Mouse (Mus musculus): ENCODE data around the gene Etv4. TPM values are rescaled to one million over a fixed set of nuclear protein-coding genes. Genes with fewer than 3 reads are reported as not detected.

Gene Etv4
- polyA plus RNA-seq, 1 experiment from 2014 or later = 1.9 TPM

- Histone ChIP-seq H3K4me3 (ENCODE audit: low read depth, low read length) (no peak overlapping the region), H3K36me3 (ENCODE audit: control insufficient read depth, insufficient read depth) (peaks cover 40% of the 10 kb centered on the region), H3K9me3 (ENCODE audit: control insufficient read depth) (no peaks in the 10 kb centered on the region), H3K27me3 (replicated peaks; ENCODE audit: control insufficient read depth, insufficient read depth, low read length) (no peaks in the 10 kb centered on the region), H3K4me1 (replicated peaks; ENCODE audit: control insufficient read depth, insufficient read depth, low read length) (peaks cover 5% of the 10 kb centered on the region; the same call in 1 of the 2 replicates), H3K4me2 (replicated peaks; ENCODE audit: low read depth) (no peak overlapping the region), H3K9ac (ENCODE audit: low read depth, low read length) (no peak overlapping the region), H3K27ac (ENCODE audit: low read depth, low read length) (no peak overlapping the region)
- no peak for ATAC-seq
- no peak for TF ChIP-seq CTCF (IDR thresholded peaks at IDR 0.05; ENCODE audit: low read depth)
- WGBS = 94% methylated on average over 12 of the region's 12 CpGs
Observed at GRCm38 (mm10) chr11:101770266-101770665, 14.9 kb downstream of the Etv4 start.

GRCm38 (mm10) chr11:101768721-101769120 is 16.4 kb downstream of the Etv4 start:
- no peak for ATAC-seq
- Histone ChIP-seq H3K27me3 (replicated peaks; ENCODE audit: control insufficient read depth, insufficient read depth, low read length) (no peaks in the 10 kb centered on the region), H3K9me3 (ENCODE audit: control insufficient read depth) (no peaks in the 10 kb centered on the region), H3K4me3 (ENCODE audit: low read depth, low read length) (no peak overlapping the region), H3K9ac (ENCODE audit: low read depth, low read length) (no peak overlapping the region), H3K27ac (ENCODE audit: low read depth, low read length) (no peak overlapping the region), H3K36me3 (ENCODE audit: control insufficient read depth, insufficient read depth) (peaks cover 55% of the 10 kb centered on the region), H3K4me1 (replicated peaks; ENCODE audit: control insufficient read depth, insufficient read depth, low read length) (peaks cover 5% of the 10 kb centered on the region; the same call in 1 of the 2 replicates), H3K4me2 (replicated peaks; ENCODE audit: low read depth) (no peak overlapping the region)
- 89% methylated on average over 6 of the region's 6 CpGs for WGBS
- no peak for TF ChIP-seq CTCF (IDR thresholded peaks at IDR 0.05; ENCODE audit: low read depth)

- peaks cover 61% of the 10 kb centered on the region for H3K36me3 ChIP-seq (ENCODE audit: control insufficient read depth, insufficient read depth)
- H3K27ac ChIP-seq (ENCODE audit: low read depth, low read length) = no peak overlapping the region
- 79% methylated on average over 5 of the region's 5 CpGs for WGBS
- ATAC-seq = no peak
- H3K9ac ChIP-seq (ENCODE audit: low read depth, low read length) = no peak overlapping the region
- no peaks in the 10 kb centered on the region for H3K27me3 ChIP-seq (replicated peaks; ENCODE audit: control insufficient read depth, insufficient read depth, low read length)
- no peaks in the 10 kb centered on the region for H3K4me1 ChIP-seq (replicated peaks; ENCODE audit: control insufficient read depth, insufficient read depth, low read length)
- no peak overlapping the region for H3K4me3 ChIP-seq (ENCODE audit: low read depth, low read length)
- no peak overlapping the region for H3K4me2 ChIP-seq (replicated peaks; ENCODE audit: low read depth)
- H3K9me3 ChIP-seq (ENCODE audit: control insufficient read depth) = no peaks in the 10 kb centered on the region
- no peak for TF ChIP-seq CTCF (IDR thresholded peaks at IDR 0.05; ENCODE audit: low read depth)
Observed at GRCm38 (mm10) chr11:101767326-101767725, 17.8 kb downstream of the Etv4 start.

- H3K36me3 ChIP-seq (ENCODE audit: control insufficient read depth, insufficient read depth) = peaks cover 87% of the 10 kb centered on the region
- H3K4me2 ChIP-seq (replicated peaks; ENCODE audit: low read depth) = no peak overlapping the region
- no peak overlapping the region for H3K9ac ChIP-seq (ENCODE audit: low read depth, low read length)
- 93% methylated on average over 8 of the region's 8 CpGs for WGBS
- no peak overlapping the region for H3K27ac ChIP-seq (ENCODE audit: low read depth, low read length)
- H3K4me1 ChIP-seq (replicated peaks; ENCODE audit: control insufficient read depth, insufficient read depth, low read length) = no peaks in the 10 kb centered on the region
- no peak for ATAC-seq
- H3K27me3 ChIP-seq (replicated peaks; ENCODE audit: control insufficient read depth, insufficient read depth, low read length) = no peaks in the 10 kb centered on the region
- no peak overlapping the region for H3K4me3 ChIP-seq (ENCODE audit: low read depth, low read length)
- no peaks in the 10 kb centered on the region for H3K9me3 ChIP-seq (ENCODE audit: control insufficient read depth)
- no peak for TF ChIP-seq CTCF (IDR thresholded peaks at IDR 0.05; ENCODE audit: low read depth)
Observed at GRCm38 (mm10) chr11:101764546-101764945, 20.6 kb downstream of the Etv4 start.

GRCm38 (mm10) chr11:101763723-101764122 is 21.4 kb downstream of the Etv4 start:
- Histone ChIP-seq H3K4me1 (replicated peaks; ENCODE audit: control insufficient read depth, insufficient read depth, low read length) (no peaks in the 10 kb centered on the region), H3K36me3 (ENCODE audit: control insufficient read depth, insufficient read depth) (peaks cover 90% of the 10 kb centered on the region), H3K27me3 (replicated peaks; ENCODE audit: control insufficient read depth, insufficient read depth, low read length) (no peaks in the 10 kb centered on the region), H3K4me3 (ENCODE audit: low read depth, low read length) (no peak overlapping the region), H3K4me2 (replicated peaks; ENCODE audit: low read depth) (no peak overlapping the region), H3K9ac (ENCODE audit: low read depth, low read length) (no peak overlapping the region), H3K27ac (ENCODE audit: low read depth, low read length) (no peak overlapping the region), H3K9me3 (ENCODE audit: control insufficient read depth) (no peaks in the 10 kb centered on the region)
- WGBS = 49% methylated on average over 7 of the region's 7 CpGs
- no peak; the same call in 1 of the 2 replicates for ATAC-seq
- peak; percentile 87 for TF ChIP-seq CTCF (IDR thresholded peaks at IDR 0.05; ENCODE audit: low read depth)

GRCm38 (mm10) chr11:101759530-101759929 is 25.6 kb downstream of the Etv4 start:
- Histone ChIP-seq H3K27me3 (replicated peaks; ENCODE audit: control insufficient read depth, insufficient read depth, low read length) (no peaks in the 10 kb centered on the region), H3K9me3 (ENCODE audit: control insufficient read depth) (no peaks in the 10 kb centered on the region), H3K36me3 (ENCODE audit: control insufficient read depth, insufficient read depth) (peaks cover 86% of the 10 kb centered on the region), H3K4me1 (replicated peaks; ENCODE audit: control insufficient read depth, insufficient read depth, low read length) (no peaks in the 10 kb centered on the region), H3K4me3 (ENCODE audit: low read depth, low read length) (no peak overlapping the region), H3K9ac (ENCODE audit: low read depth, low read length) (no peak overlapping the region), H3K4me2 (replicated peaks; ENCODE audit: low read depth) (no peak overlapping the region), H3K27ac (ENCODE audit: low read depth, low read length) (no peak overlapping the region)
- WGBS = 98% methylated on average over 3 of the region's 3 CpGs
- ATAC-seq = no peak
- TF ChIP-seq CTCF (IDR thresholded peaks at IDR 0.05; ENCODE audit: low read depth) = no peak

- WGBS = 88% methylated on average over 5 of the region's 5 CpGs
Observed at GRCm38 (mm10) chr11:101758431-101758830, 26.7 kb downstream of the Etv4 start.

More at GRCm38 (mm10) chr11:101758431-101758830, 26.7 kb downstream of the Etv4 start:
- no peaks in the 10 kb centered on the region for H3K9me3 ChIP-seq (ENCODE audit: control insufficient read depth)
- no peak for ATAC-seq
- no peak for TF ChIP-seq CTCF (IDR thresholded peaks at IDR 0.05; ENCODE audit: low read depth)
- no peaks in the 10 kb centered on the region for H3K27me3 ChIP-seq (replicated peaks; ENCODE audit: control insufficient read depth, insufficient read depth, low read length)
- H3K4me1 ChIP-seq (replicated peaks; ENCODE audit: control insufficient read depth, insufficient read depth, low read length) = no peaks in the 10 kb centered on the region
- H3K36me3 ChIP-seq (ENCODE audit: control insufficient read depth, insufficient read depth) = peaks cover 89% of the 10 kb centered on the region
- no peak overlapping the region for H3K9ac ChIP-seq (ENCODE audit: low read depth, low read length)
- no peak overlapping the region for H3K27ac ChIP-seq (ENCODE audit: low read depth, low read length)
- no peak overlapping the region for H3K4me3 ChIP-seq (ENCODE audit: low read depth, low read length)
- H3K4me2 ChIP-seq (replicated peaks; ENCODE audit: low read depth) = no peak overlapping the region

Measured in intestine, postnatal 0 days (tissue).